Mouse (Mus musculus): ENCODE results near the gene 1700028K03Rik. TPM values are rescaled to one million over a fixed set of nuclear protein-coding genes. Genes with fewer than 3 reads are reported as not detected.

1700028K03Rik gene
- polyA plus RNA-seq, 1 experiment from 2014 or later = 0.06 TPM

GRCm38 (mm10) chr5:107499891-107500535 is 34.5 kb upstream of the 1700028K03Rik start:
- Histone ChIP-seq H3K9me3 (replicated peaks; ENCODE audit: control insufficient read depth, low read length) (no peaks in the 10 kb centered on the region), H3K9ac (ENCODE audit: low read depth, low read length) (no peak overlapping the region), H3K4me1 (ENCODE audit: control insufficient read depth, insufficient read depth, low read length) (no peaks in the 10 kb centered on the region), H3K4me3 (ENCODE audit: low read depth, low read length) (no peak overlapping the region), H3K36me3 (ENCODE audit: control insufficient read depth, insufficient read depth, low read length) (no peaks in the 10 kb centered on the region), H3K27ac (ENCODE audit: low read depth, low read length) (no peak overlapping the region), H3K27me3 (ENCODE audit: control insufficient read depth, insufficient read depth, low read length) (no peaks in the 10 kb centered on the region), H3K4me2 (no peak overlapping the region)
- ATAC-seq (replicated peaks; ENCODE audit: insufficient number of reproducible peaks, low FRiP score, low TSS enrichment) = no peak
- WGBS (ENCODE audit: insufficient replicate concordance) = 89% methylated on average over 5 of the region's 5 CpGs

GRCm38 (mm10) chr5:107500741-107501140 is 33.8 kb upstream of the 1700028K03Rik start:
- no peak overlapping the region for H3K4me2 ChIP-seq
- 90% methylated on average over 1 of the region's 1 CpGs for WGBS (ENCODE audit: insufficient replicate concordance)
- H3K27me3 ChIP-seq (ENCODE audit: control insufficient read depth, insufficient read depth, low read length) = no peaks in the 10 kb centered on the region
- no peak for ATAC-seq (replicated peaks; ENCODE audit: insufficient number of reproducible peaks, low FRiP score, low TSS enrichment)
- no peaks in the 10 kb centered on the region for H3K36me3 ChIP-seq (ENCODE audit: control insufficient read depth, insufficient read depth, low read length)
- no peaks in the 10 kb centered on the region for H3K4me1 ChIP-seq (ENCODE audit: control insufficient read depth, insufficient read depth, low read length)
- H3K4me3 ChIP-seq (ENCODE audit: low read depth, low read length) = no peak overlapping the region
- no peaks in the 10 kb centered on the region for H3K9me3 ChIP-seq (replicated peaks; ENCODE audit: control insufficient read depth, low read length)
- H3K27ac ChIP-seq (ENCODE audit: low read depth, low read length) = no peak overlapping the region
- no peak overlapping the region for H3K9ac ChIP-seq (ENCODE audit: low read depth, low read length)

- H3K27ac ChIP-seq (ENCODE audit: low read depth, low read length) = no peak within 1 kb of the TSS
- H3K9me3 ChIP-seq (replicated peaks; ENCODE audit: control insufficient read depth, low read length) = no peaks in the 10 kb centered on the region
- no peak within 1 kb of the TSS for H3K4me3 ChIP-seq (ENCODE audit: low read depth, low read length)
- H3K36me3 ChIP-seq (ENCODE audit: control insufficient read depth, insufficient read depth, low read length) = no peaks in the 10 kb centered on the region
- no peaks in the 10 kb centered on the region for H3K27me3 ChIP-seq (ENCODE audit: control insufficient read depth, insufficient read depth, low read length)
- no peak within 1 kb of the TSS for H3K9ac ChIP-seq (ENCODE audit: low read depth, low read length)
- no peaks in the 10 kb centered on the region for H3K4me1 ChIP-seq (ENCODE audit: control insufficient read depth, insufficient read depth, low read length)
- WGBS (ENCODE audit: insufficient replicate concordance) = 66% methylated on average over 4 of the region's 4 CpGs
- no peak within 1 kb of the TSS for H3K4me2 ChIP-seq
- no peak for ATAC-seq (replicated peaks; ENCODE audit: insufficient number of reproducible peaks, low FRiP score, low TSS enrichment)
Observed at GRCm38 (mm10) chr5:107507321-107507720, 27.2 kb upstream of the 1700028K03Rik start, which contains the start of gene Gm42669. Gm42669 (plus strand) TSS chr5:107507621.

- no peaks in the 10 kb centered on the region for H3K4me1 ChIP-seq (ENCODE audit: control insufficient read depth, insufficient read depth, low read length)
- no peak for ATAC-seq (replicated peaks; ENCODE audit: insufficient number of reproducible peaks, low FRiP score, low TSS enrichment)
- no peak overlapping the region for H3K4me2 ChIP-seq
- no peaks in the 10 kb centered on the region for H3K9me3 ChIP-seq (replicated peaks; ENCODE audit: control insufficient read depth, low read length)
- H3K27ac ChIP-seq (ENCODE audit: low read depth, low read length) = no peak overlapping the region
- H3K9ac ChIP-seq (ENCODE audit: low read depth, low read length) = no peak overlapping the region
- H3K36me3 ChIP-seq (ENCODE audit: control insufficient read depth, insufficient read depth, low read length) = no peaks in the 10 kb centered on the region
- WGBS (ENCODE audit: insufficient replicate concordance) = 77% methylated on average over 10 of the region's 10 CpGs
- no peaks in the 10 kb centered on the region for H3K27me3 ChIP-seq (ENCODE audit: control insufficient read depth, insufficient read depth, low read length)
- H3K4me3 ChIP-seq (ENCODE audit: low read depth, low read length) = no peak overlapping the region
Observed at GRCm38 (mm10) chr5:107510503-107510902, 24.0 kb upstream of the 1700028K03Rik start.

- H3K4me1 ChIP-seq (ENCODE audit: control insufficient read depth, insufficient read depth, low read length) = no peaks in the 10 kb centered on the region
- no peaks in the 10 kb centered on the region for H3K9me3 ChIP-seq (replicated peaks; ENCODE audit: control insufficient read depth, low read length)
- H3K9ac ChIP-seq (ENCODE audit: low read depth, low read length) = no peak overlapping the region
- no peak overlapping the region for H3K4me2 ChIP-seq
- no peak overlapping the region for H3K4me3 ChIP-seq (ENCODE audit: low read depth, low read length)
- H3K27ac ChIP-seq (ENCODE audit: low read depth, low read length) = no peak overlapping the region
- no peaks in the 10 kb centered on the region for H3K36me3 ChIP-seq (ENCODE audit: control insufficient read depth, insufficient read depth, low read length)
- WGBS (ENCODE audit: insufficient replicate concordance) = 55% methylated on average over 2 of the region's 2 CpGs
- no peak for ATAC-seq (replicated peaks; ENCODE audit: insufficient number of reproducible peaks, low FRiP score, low TSS enrichment)
- no peaks in the 10 kb centered on the region for H3K27me3 ChIP-seq (ENCODE audit: control insufficient read depth, insufficient read depth, low read length)
Observed at GRCm38 (mm10) chr5:107511326-107511725, 23.2 kb upstream of the 1700028K03Rik start.

GRCm38 (mm10) chr5:107513583-107513982 is 20.9 kb upstream of the 1700028K03Rik start:
- WGBS (ENCODE audit: insufficient replicate concordance) = 46% methylated on average over 7 of the region's 7 CpGs
- no peaks in the 10 kb centered on the region for H3K27me3 ChIP-seq (ENCODE audit: control insufficient read depth, insufficient read depth, low read length)
- no peaks in the 10 kb centered on the region for H3K9me3 ChIP-seq (replicated peaks; ENCODE audit: control insufficient read depth, low read length)
- no peak overlapping the region for H3K27ac ChIP-seq (ENCODE audit: low read depth, low read length)
- ATAC-seq (replicated peaks; ENCODE audit: insufficient number of reproducible peaks, low FRiP score, low TSS enrichment) = no peak
- H3K4me3 ChIP-seq (ENCODE audit: low read depth, low read length) = no peak overlapping the region
- H3K36me3 ChIP-seq (ENCODE audit: control insufficient read depth, insufficient read depth, low read length) = no peaks in the 10 kb centered on the region
- H3K4me1 ChIP-seq (ENCODE audit: control insufficient read depth, insufficient read depth, low read length) = no peaks in the 10 kb centered on the region
- H3K4me2 ChIP-seq = no peak overlapping the region
- H3K9ac ChIP-seq (ENCODE audit: low read depth, low read length) = no peak overlapping the region

- Histone ChIP-seq H3K9ac (ENCODE audit: low read depth, low read length) (no peak overlapping the region), H3K27me3 (ENCODE audit: control insufficient read depth, insufficient read depth, low read length) (no peaks in the 10 kb centered on the region), H3K27ac (ENCODE audit: low read depth, low read length) (no peak overlapping the region), H3K9me3 (replicated peaks; ENCODE audit: control insufficient read depth, low read length) (no peaks in the 10 kb centered on the region), H3K4me1 (ENCODE audit: control insufficient read depth, insufficient read depth, low read length) (no peaks in the 10 kb centered on the region), H3K4me3 (ENCODE audit: low read depth, low read length) (no peak overlapping the region), H3K36me3 (ENCODE audit: control insufficient read depth, insufficient read depth, low read length) (no peaks in the 10 kb centered on the region), H3K4me2 (no peak overlapping the region)
- ATAC-seq (replicated peaks; ENCODE audit: insufficient number of reproducible peaks, low FRiP score, low TSS enrichment) = no peak
- 89% methylated on average over 3 of the region's 3 CpGs for WGBS (ENCODE audit: insufficient replicate concordance)
Observed at GRCm38 (mm10) chr5:107515453-107515852, 19.1 kb upstream of the 1700028K03Rik start.

GRCm38 (mm10) chr5:107516087-107516486 is 18.4 kb upstream of the 1700028K03Rik start:
- no peaks in the 10 kb centered on the region for H3K4me1 ChIP-seq (ENCODE audit: control insufficient read depth, insufficient read depth, low read length)
- no peaks in the 10 kb centered on the region for H3K36me3 ChIP-seq (ENCODE audit: control insufficient read depth, insufficient read depth, low read length)
- ATAC-seq (replicated peaks; ENCODE audit: insufficient number of reproducible peaks, low FRiP score, low TSS enrichment) = no peak
- no peak overlapping the region for H3K4me3 ChIP-seq (ENCODE audit: low read depth, low read length)
- no peaks in the 10 kb centered on the region for H3K9me3 ChIP-seq (replicated peaks; ENCODE audit: control insufficient read depth, low read length)
- no peaks in the 10 kb centered on the region for H3K27me3 ChIP-seq (ENCODE audit: control insufficient read depth, insufficient read depth, low read length)
- H3K4me2 ChIP-seq = no peak overlapping the region
- 81% methylated on average over 1 of the region's 1 CpGs for WGBS (ENCODE audit: insufficient replicate concordance)
- no peak overlapping the region for H3K27ac ChIP-seq (ENCODE audit: low read depth, low read length)
- no peak overlapping the region for H3K9ac ChIP-seq (ENCODE audit: low read depth, low read length)

- H3K9ac ChIP-seq (ENCODE audit: low read depth, low read length) = no peak overlapping the region
- H3K27me3 ChIP-seq (ENCODE audit: control insufficient read depth, insufficient read depth, low read length) = no peaks in the 10 kb centered on the region
- no peaks in the 10 kb centered on the region for H3K4me1 ChIP-seq (ENCODE audit: control insufficient read depth, insufficient read depth, low read length)
- no peak overlapping the region for H3K27ac ChIP-seq (ENCODE audit: low read depth, low read length)
- ATAC-seq (replicated peaks; ENCODE audit: insufficient number of reproducible peaks, low FRiP score, low TSS enrichment) = no peak
- 90% methylated on average over 4 of the region's 4 CpGs for WGBS (ENCODE audit: insufficient replicate concordance)
- no peaks in the 10 kb centered on the region for H3K9me3 ChIP-seq (replicated peaks; ENCODE audit: control insufficient read depth, low read length)
- no peak overlapping the region for H3K4me3 ChIP-seq (ENCODE audit: low read depth, low read length)
- H3K36me3 ChIP-seq (ENCODE audit: control insufficient read depth, insufficient read depth, low read length) = no peaks in the 10 kb centered on the region
- no peak overlapping the region for H3K4me2 ChIP-seq
Observed at GRCm38 (mm10) chr5:107518602-107519001, 15.9 kb upstream of the 1700028K03Rik start.
